Mouse (Mus musculus) hindbrain, embryonic 10.5 days (tissue): Measurements from ENCODE around the gene Clcn1. TPM values are rescaled to one million over a fixed set of nuclear protein-coding genes. Genes with fewer than 3 reads are reported as not detected.
A peak's percentile ranks its signal among the peaks of the same experiment; 100 is the strongest.

Experiments
- DNase-seq: peaks from one replicate; pipeline ENCODE4 v3.0.0-alpha.2; 2017; ENCODE audit warnings: low spot score
- H3K27ac ChIP-seq: fragments of 300-500 bp; sonication (generic); 2 replicates; pipeline ENCODE4 v1.5.1; 2016; ENCODE audit warnings: mild to moderate bottlenecking, moderate library complexity
- H3K27me3 ChIP-seq: fragments of 300-500 bp; sonication (generic); 2 replicates; pipeline ENCODE4 v1.6.1; 2016; ENCODE audit warnings: mild to moderate bottlenecking; ENCODE audit not compliant: poor library complexity, insufficient read depth, severe bottlenecking
- H3K36me3 ChIP-seq: fragments of 300-500 bp; sonication (generic); 2 replicates; pipeline ENCODE4 v1.6.1; 2016; ENCODE audit warnings: mild to moderate bottlenecking, moderate library complexity
- H3K4me1 ChIP-seq: fragments of 300-500 bp; sonication (generic); replicated peaks from 2 replicates; pipeline ENCODE4 v1.6.1; 2016; ENCODE audit warnings: mild to moderate bottlenecking
- H3K4me3 ChIP-seq: fragments of 300-500 bp; sonication (generic); 2 replicates; pipeline ENCODE4 v1.5.1; 2016; ENCODE audit warnings: mild to moderate bottlenecking, moderate library complexity
- H3K9me3 ChIP-seq: fragments of 300-500 bp; sonication (generic); 2 replicates; pipeline ENCODE4 v1.6.1; 2016; ENCODE audit warnings: mild to moderate bottlenecking, moderate library complexity
- WGBS: fragments of 180-500 bp; shearing (Covaris S2); methylation state at CpG from one replicate; pipeline ENCODE4 v1.1.7; 2016; 5-methylcytosine and 5-hydroxymethylcytosine counted together
- polyA plus RNA-seq: library from polyadenylated mRNA; unstranded; fragments of >200 nt; fragmentation: Nextera tagmentation; extraction: Ambion mirVana; gene quantifications from 2 replicates; pipeline ENCODE4 v1.2.1, GENCODE M21; 2016

Gene Clcn1
- polyA plus RNA-seq, 1 experiment from 2014 or later, result 0.94 TPM

- H3K27ac ChIP-seq, result no peak overlapping the region
- H3K36me3 ChIP-seq, result peaks cover 22% of the 10 kb centered on the region
- WGBS, result 39% methylated on average over 12 of the region's 12 CpGs
- peak overlapping the region; percentile 90 for H3K4me3 ChIP-seq
- H3K27me3 ChIP-seq, result no peaks in the 10 kb centered on the region
- H3K4me1 ChIP-seq, result peaks cover 35% of the 10 kb centered on the region
- H3K9me3 ChIP-seq, result no peaks in the 10 kb centered on the region
- no peak for DNase-seq
Measured at GRCm38 (mm10) chr6:42348281-42349005, 62.0 kb downstream of the Clcn1 start.

- H3K9me3 ChIP-seq, result no peaks in the 10 kb centered on the region
- no peaks in the 10 kb centered on the region for H3K27me3 ChIP-seq
- H3K36me3 ChIP-seq, result peaks cover 27% of the 10 kb centered on the region
- H3K4me3 ChIP-seq, result peak overlapping the region; percentile 90
- H3K4me1 ChIP-seq, result peaks cover 38% of the 10 kb centered on the region
- DNase-seq, result peak; percentile 74
- WGBS, result 1% methylated on average over 11 of the region's 11 CpGs
- peak overlapping the region; percentile 97 for H3K27ac ChIP-seq
Measured at GRCm38 (mm10) chr6:42349006-42349425, 62.5 kb downstream of the Clcn1 start.

- WGBS, result 1% methylated on average over 35 of the region's 36 CpGs
- H3K4me3 ChIP-seq, result peak within 1 kb of the TSS; percentile 90
- peaks cover 32% of the 10 kb centered on the region for H3K36me3 ChIP-seq
- peaks cover 40% of the 10 kb centered on the region for H3K4me1 ChIP-seq
- H3K9me3 ChIP-seq, result no peaks in the 10 kb centered on the region
- DNase-seq, result peak; percentile 93
- no peaks in the 10 kb centered on the region for H3K27me3 ChIP-seq
- H3K27ac ChIP-seq, result peak within 1 kb of the TSS; percentile 97
Measured at GRCm38 (mm10) chr6:42349426-42350020, 63.0 kb downstream of the Clcn1 start, which contains the start of gene Zyx. Zyx (plus strand) TSS chr6:42349630.

GRCm38 (mm10) chr6:42350021-42350967 is 63.8 kb downstream of the Clcn1 start:
- Histone ChIP-seq H3K4me3 (peak overlapping the region; percentile 90), H3K27me3 (no peaks in the 10 kb centered on the region)
- under 1% methylated on average over 72 of the region's 72 CpGs for WGBS

GRCm38 (mm10) chr6:42350968-42351775 is 64.7 kb downstream of the Clcn1 start:
- Histone ChIP-seq H3K9me3 (no peaks in the 10 kb centered on the region), H3K27ac (peak overlapping the region; percentile 97), H3K27me3 (no peaks in the 10 kb centered on the region), H3K4me3 (peak overlapping the region; percentile 90), H3K36me3 (peaks cover 49% of the 10 kb centered on the region), H3K4me1 (peaks cover 40% of the 10 kb centered on the region)
- DNase-seq, result no peak
- WGBS, result 44% methylated on average over 13 of the region's 13 CpGs

More at GRCm38 (mm10) chr6:42350021-42350967, 63.8 kb downstream of the Clcn1 start:
- Histone ChIP-seq H3K36me3 (peaks cover 40% of the 10 kb centered on the region), H3K9me3 (no peaks in the 10 kb centered on the region), H3K27ac (peak overlapping the region; percentile 97), H3K4me1 (peaks cover 40% of the 10 kb centered on the region)
- no peak for DNase-seq

GRCm38 (mm10) chr6:42351776-42352485 is 65.4 kb downstream of the Clcn1 start:
- H3K27me3 ChIP-seq, result no peaks in the 10 kb centered on the region
- no peaks in the 10 kb centered on the region for H3K9me3 ChIP-seq
- peaks cover 57% of the 10 kb centered on the region for H3K36me3 ChIP-seq
- no peak for DNase-seq
- H3K4me1 ChIP-seq, result peaks cover 40% of the 10 kb centered on the region
- H3K4me3 ChIP-seq, result peak overlapping the region; percentile 90; the same call in 1 of the 2 replicates
- 87% methylated on average over 7 of the region's 7 CpGs for WGBS
- no peak overlapping the region for H3K27ac ChIP-seq

GRCm38 (mm10) chr6:42352486-42352846 is 66.0 kb downstream of the Clcn1 start:
- Histone ChIP-seq H3K4me3 (no peak overlapping the region), H3K9me3 (no peaks in the 10 kb centered on the region), H3K27ac (no peak overlapping the region), H3K27me3 (no peaks in the 10 kb centered on the region), H3K36me3 (peaks cover 62% of the 10 kb centered on the region), H3K4me1 (peaks cover 41% of the 10 kb centered on the region)
- WGBS, result 96% methylated on average over 1 of the region's 1 CpGs
- no peak for DNase-seq

GRCm38 (mm10) chr6:42353180-42353579 is 66.7 kb downstream of the Clcn1 start:
- no peaks in the 10 kb centered on the region for H3K27me3 ChIP-seq
- H3K27ac ChIP-seq, result no peak overlapping the region
- no peak for DNase-seq
- no peak overlapping the region for H3K4me3 ChIP-seq
- H3K9me3 ChIP-seq, result no peaks in the 10 kb centered on the region
- 89% methylated on average over 8 of the region's 8 CpGs for WGBS
- peaks cover 69% of the 10 kb centered on the region for H3K36me3 ChIP-seq
- peaks cover 47% of the 10 kb centered on the region for H3K4me1 ChIP-seq

GRCm38 (mm10) chr6:42354076-42355019 is 67.9 kb downstream of the Clcn1 start:
- Histone ChIP-seq H3K27me3 (no peaks in the 10 kb centered on the region), H3K27ac (no peak overlapping the region), H3K4me1 (peaks cover 42% of the 10 kb centered on the region), H3K4me3 (no peak overlapping the region), H3K9me3 (no peaks in the 10 kb centered on the region), H3K36me3 (peaks cover 81% of the 10 kb centered on the region)
- WGBS, result 79% methylated on average over 11 of the region's 11 CpGs
- no peak for DNase-seq

- Histone ChIP-seq H3K9me3 (no peaks in the 10 kb centered on the region), H3K4me3 (no peak overlapping the region), H3K27me3 (no peaks in the 10 kb centered on the region), H3K4me1 (peaks cover 38% of the 10 kb centered on the region), H3K27ac (no peak overlapping the region), H3K36me3 (peaks cover 91% of the 10 kb centered on the region)
- no peak for DNase-seq
- 94% methylated on average over 6 of the region's 6 CpGs for WGBS
Measured at GRCm38 (mm10) chr6:42355366-42355765, 68.9 kb downstream of the Clcn1 start.
